Comparison of ENCODE assay signal across 19 mouse cellular contexts in genomic region chr5:119710756-119711155, GRCm38 (mm10). TPM values are rescaled to one million over a fixed set of nuclear protein-coding genes. Genes with fewer than 3 reads are reported as not detected.
A peak's percentile ranks its signal among the peaks of the same experiment; 100 is the strongest.
DNase-seq lines count a peak whose midpoint lies in the region; ATAC-seq and TF ChIP-seq lines count a peak whose summit lies in the region.
"Had no signal": no experiment of that assay in that cellular context is flagged by ENCODE, and none has a peak within 500 bp of the region (broad histone marks: within the 10 kb centered on the region; RNA-seq: fewer than 3 reads in every experiment).

No protein-coding gene starts in this region.

- no peak overlapping the region for H3K9ac ChIP-seq in forebrain, embryonic 11.5 days (ENCODE audit: low read length)
- H3K9ac ChIP-seq in forebrain, embryonic 15.5 days (replicated peaks), result no peak overlapping the region
- H3K9ac ChIP-seq in embryonic facial prominence, embryonic 11.5 days (replicated peaks; ENCODE audit: low read length), result no peak overlapping the region
- H3K9ac ChIP-seq: embryonic facial prominence, embryonic 12.5 days; midbrain, embryonic 12.5 days had no signal

- intact Hi-C loops in left cerebral cortex, adult 2 months (cut with DNase I), result no loop called here

- H3K4me2 ChIP-seq in forebrain, embryonic 11.5 days (ENCODE audit: low read depth, low read length, severe bottlenecking), result no peak overlapping the region
- H3K4me2 ChIP-seq in forebrain, embryonic 15.5 days (replicated peaks), result no peak overlapping the region
- no peak overlapping the region for H3K4me2 ChIP-seq in embryonic facial prominence, embryonic 11.5 days (ENCODE audit: low read depth, low read length)
- H3K4me2 ChIP-seq: embryonic facial prominence, embryonic 12.5 days; midbrain, embryonic 12.5 days had no signal

- peak; percentile 1 for TF ChIP-seq CTCF in left cerebral cortex, adult 2 months (IDR thresholded peaks at IDR 0.05)

- H3K27ac ChIP-seq in forebrain, embryonic 11.5 days (ENCODE audit: low read depth, low read length), result no peak overlapping the region
- no peak overlapping the region for H3K27ac ChIP-seq in forebrain, embryonic 15.5 days (replicated peaks)
- no peak overlapping the region for H3K27ac ChIP-seq in left cerebral cortex, adult 2 months
- H3K27ac ChIP-seq in embryonic facial prominence, embryonic 11.5 days (replicated peaks; ENCODE audit: low read depth, low read length), result no peak overlapping the region
- H3K27ac ChIP-seq: embryonic facial prominence, embryonic 12.5 days; forebrain, embryonic 10.5 days; heart, adult 2 months; midbrain, embryonic 12.5 days had no signal

- no peaks in the 10 kb centered on the region for H3K36me3 ChIP-seq in forebrain, embryonic 11.5 days (ENCODE audit: control insufficient read depth, insufficient read depth, low read length)
- no peaks in the 10 kb centered on the region for H3K36me3 ChIP-seq in forebrain, embryonic 15.5 days
- no peaks in the 10 kb centered on the region for H3K36me3 ChIP-seq in embryonic facial prominence, embryonic 11.5 days (replicated peaks; ENCODE audit: control insufficient read depth, insufficient read depth, low read depth, low read length)
- H3K36me3 ChIP-seq: embryonic facial prominence, embryonic 12.5 days; forebrain, embryonic 10.5 days; G1E; midbrain, embryonic 12.5 days had no signal

- H3K4me3 ChIP-seq in forebrain, embryonic 11.5 days (ENCODE audit: low read depth, low read length), result no peak overlapping the region
- H3K4me3 ChIP-seq in forebrain, embryonic 15.5 days, result no peak overlapping the region
- no peak overlapping the region for H3K4me3 ChIP-seq in left cerebral cortex, adult 2 months
- H3K4me3 ChIP-seq in embryonic facial prominence, embryonic 11.5 days (ENCODE audit: low read depth, low read length), result no peak overlapping the region
- H3K4me3 ChIP-seq: embryonic facial prominence, embryonic 12.5 days; forebrain, embryonic 10.5 days; heart, adult 2 months; midbrain, embryonic 12.5 days had no signal

- no peaks in the 10 kb centered on the region for H3K9me3 ChIP-seq in forebrain, embryonic 11.5 days (ENCODE audit: control insufficient read depth, low read length)
- no peaks in the 10 kb centered on the region for H3K9me3 ChIP-seq in forebrain, embryonic 15.5 days
- H3K9me3 ChIP-seq in embryonic facial prominence, embryonic 11.5 days (replicated peaks; ENCODE audit: control insufficient read depth, low read length), result no peaks in the 10 kb centered on the region
- H3K9me3 ChIP-seq: embryonic facial prominence, embryonic 12.5 days; midbrain, embryonic 12.5 days had no signal

- DNase-seq in forebrain, embryonic 11.5 days (ENCODE audit: low spot score), result peak; percentile 60
- DNase-seq in left cerebral cortex, adult 2 months (ENCODE audit: extremely low spot score in 1 of 2, low spot score in 2 of 2), result no peak
- no peak for DNase-seq in left cerebral cortex, adult 18-20 months (ENCODE audit: low spot score in 2 of 2)
- DNase-seq in ES-CJ7 (ENCODE audit: low read depth, low spot score), result peak; percentile 94
- DNase-seq in embryonic facial prominence, embryonic 11.5 days (ENCODE audit: low spot score), result peak; percentile 62
- DNase-seq in left cerebral cortex, adult 9 months (ENCODE audit: low spot score in 2 of 2), result no peak
- DNase-seq in testis, postnatal 14 days (ENCODE audit: low spot score), result no peak
- DNase-seq: cerebellum, adult 11-12 months; heart, adult 2 months; heart, postnatal 10 days; kidney, postnatal 25 days; layer of hippocampus, postnatal 36 days; lung, postnatal 14 days; thymus, postnatal 36 days had no signal

- ATAC-seq in forebrain, embryonic 11.5 days (replicated peaks; ENCODE audit: low FRiP score), result no peak
- no peak for ATAC-seq in forebrain, embryonic 15.5 days (replicated peaks)
- no peak for ATAC-seq in embryonic facial prominence, embryonic 11.5 days (replicated peaks; ENCODE audit: insufficient number of reproducible peaks, low FRiP score, low TSS enrichment, low read depth)

- 9% methylated on average over 7 of the region's 7 CpGs for WGBS in forebrain, embryonic 11.5 days
- WGBS in forebrain, embryonic 15.5 days, result 14% methylated on average over 7 of the region's 7 CpGs
- 18% methylated on average over 7 of the region's 7 CpGs for WGBS in embryonic facial prominence, embryonic 11.5 days

- H3K4me1 ChIP-seq in forebrain, embryonic 11.5 days (replicated peaks; ENCODE audit: control insufficient read depth, insufficient read depth, low read length), result peaks cover 5% of the 10 kb centered on the region; the same call in 1 of the 2 replicates
- peaks cover 5% of the 10 kb centered on the region for H3K4me1 ChIP-seq in forebrain, embryonic 15.5 days
- no peaks in the 10 kb centered on the region for H3K4me1 ChIP-seq in embryonic facial prominence, embryonic 11.5 days (ENCODE audit: control insufficient read depth, insufficient read depth, low read length)

- peaks cover 51% of the 10 kb centered on the region for H3K27me3 ChIP-seq in forebrain, embryonic 11.5 days (ENCODE audit: control insufficient read depth, insufficient read depth, low read length)
- peaks cover 53% of the 10 kb centered on the region for H3K27me3 ChIP-seq in forebrain, embryonic 15.5 days
- H3K27me3 ChIP-seq in embryonic facial prominence, embryonic 11.5 days (ENCODE audit: control insufficient read depth, insufficient read depth, low read length), result peaks cover 2% of the 10 kb centered on the region

RNA-seq across cellular contexts. Expression of gene Tbx3, which starts 40.3 kb away (rescaled TPM):
- polyA plus RNA-seq in forebrain, embryonic 11.5 days (2014; fragmentation: Nextera tagmentation; extraction: Ambion mirVana), result 0.88 and 2.0 TPM in 2 replicates
- polyA plus RNA-seq in forebrain, embryonic 15.5 days (2015; fragmentation: Nextera tagmentation; extraction: Ambion mirVana), result 1.7 and 2.4 TPM in 2 replicates
- total RNA-seq in left cerebral cortex, adult 2 months (2021), result 1 to 10 TPM; 3.1 to 5.5 TPM
- 1 to 10 TPM; 4.5 to 5.5 TPM for total RNA-seq in left cerebral cortex, adult 18-20 months (2021)
- 36.9 and 39.8 TPM in 2 replicates for polyA plus RNA-seq in embryonic facial prominence, embryonic 11.5 days (2014; fragmentation: Nextera tagmentation; extraction: Ambion mirVana)
- polyA plus RNA-seq: G1E had no signal

Comparison
In these comparisons a context has a peak if more than half of its experiments do, and no peak if none do; other contexts are left out.
1. DNase-seq: peak in forebrain, embryonic 11.5 days (single experiment), ES-CJ7 (single experiment) and embryonic facial prominence, embryonic 11.5 days (single experiment); none in left cerebral cortex, adult 2 months (0 of 2), left cerebral cortex, adult 18-20 months (0 of 2), left cerebral cortex, adult 9 months (0 of 2) and testis, postnatal 14 days (single experiment).
2. RNA of gene Tbx3, which starts 40.3 kb away (polyA plus RNA-seq): 36.9 to 39.8 TPM in embryonic facial prominence, embryonic 11.5 days; 1.7 to 2.4 TPM in forebrain, embryonic 15.5 days and 0.88 to 2.0 TPM in forebrain, embryonic 11.5 days; every median in the first group is over 10 times any median in the second.